Mouse (Mus musculus): ENCODE results near the gene Zfyve1. TPM values are rescaled to one million over a fixed set of nuclear protein-coding genes. Genes with fewer than 3 reads are reported as not detected.

Gene Zfyve1
- polyA plus RNA-seq, 1 experiment from 2014 or later = 7.6 TPM

GRCm38 (mm10) chr12:83602285-83602684, 5.3 kb upstream of the Zfyve1 start:
- H3K9ac ChIP-seq (ENCODE audit: low read length) = no peak overlapping the region
- no peak overlapping the region for H3K4me3 ChIP-seq (ENCODE audit: low read depth, low read length)
- 84% methylated on average over 5 of the region's 5 CpGs for WGBS
- DNase-seq (ENCODE audit: low spot score) (no peak), ATAC-seq (ENCODE audit: low FRiP score, low TSS enrichment) (no peak)
- no peaks in the 10 kb centered on the region for H3K4me1 ChIP-seq (replicated peaks; ENCODE audit: control insufficient read depth, insufficient read depth)
- TF ChIP-seq CTCF (IDR thresholded peaks at IDR 0.05; ENCODE audit: low read depth) = no peak
- H3K27me3 ChIP-seq (ENCODE audit: control insufficient read depth, insufficient read depth, low read length) = no peaks in the 10 kb centered on the region
- H3K36me3 ChIP-seq (ENCODE audit: control insufficient read depth, insufficient read depth, low read length) = no peaks in the 10 kb centered on the region
- no peaks in the 10 kb centered on the region for H3K9me3 ChIP-seq (ENCODE audit: control insufficient read depth, low read length)
- H3K27ac ChIP-seq (replicated peaks) = no peak overlapping the region
- H3K4me2 ChIP-seq (replicated peaks; ENCODE audit: low read depth) = no peak overlapping the region

GRCm38 (mm10) chr12:83597881-83598280, 859 bp upstream of the Zfyve1 start:
- no peaks in the 10 kb centered on the region for H3K27me3 ChIP-seq (ENCODE audit: control insufficient read depth, insufficient read depth, low read length)
- H3K9me3 ChIP-seq (ENCODE audit: control insufficient read depth, low read length) = no peaks in the 10 kb centered on the region
- no peaks in the 10 kb centered on the region for H3K36me3 ChIP-seq (ENCODE audit: control insufficient read depth, insufficient read depth, low read length)
- TF ChIP-seq EP300 (optimal IDR thresholded peaks at IDR 0.05) (no peak), CTCF (IDR thresholded peaks at IDR 0.05; ENCODE audit: low read depth) (no peak)
- ATAC-seq (ENCODE audit: low FRiP score, low TSS enrichment) = no peak
- no peak overlapping the region for H3K9ac ChIP-seq (ENCODE audit: low read length)
- no peak for DNase-seq (ENCODE audit: low spot score)
- H3K4me3 ChIP-seq (ENCODE audit: low read depth, low read length) = no peak overlapping the region
- H3K4me2 ChIP-seq (replicated peaks; ENCODE audit: low read depth) = no peak overlapping the region
- H3K4me1 ChIP-seq (replicated peaks; ENCODE audit: control insufficient read depth, insufficient read depth) = no peaks in the 10 kb centered on the region
- WGBS = 73% methylated on average over 2 of the region's 2 CpGs
- H3K27ac ChIP-seq (replicated peaks) = no peak overlapping the region

- DNase-seq (ENCODE audit: low spot score) = no peak
- no peaks in the 10 kb centered on the region for H3K4me1 ChIP-seq (replicated peaks; ENCODE audit: control insufficient read depth, insufficient read depth)
Measured at GRCm38 (mm10) chr12:83596191-83596954, 649 bp downstream of the Zfyve1 start.

GRCm38 (mm10) chr12:83594454-83595040, 2.5 kb downstream of the Zfyve1 start:
- TF ChIP-seq EP300 (optimal IDR thresholded peaks at IDR 0.05) = no peak
- no peak for TF ChIP-seq CTCF (IDR thresholded peaks at IDR 0.05; ENCODE audit: low read depth)
- Histone ChIP-seq H3K27ac (replicated peaks) (no peak overlapping the region), H3K4me1 (replicated peaks; ENCODE audit: control insufficient read depth, insufficient read depth) (no peaks in the 10 kb centered on the region), H3K4me3 (ENCODE audit: low read depth, low read length) (no peak overlapping the region), H3K9ac (ENCODE audit: low read length) (no peak overlapping the region), H3K36me3 (ENCODE audit: control insufficient read depth, insufficient read depth, low read length) (peaks cover 9% of the 10 kb centered on the region), H3K4me2 (replicated peaks; ENCODE audit: low read depth) (no peak overlapping the region), H3K9me3 (ENCODE audit: control insufficient read depth, low read length) (no peaks in the 10 kb centered on the region), H3K27me3 (ENCODE audit: control insufficient read depth, insufficient read depth, low read length) (no peaks in the 10 kb centered on the region)
- ATAC-seq (ENCODE audit: low FRiP score, low TSS enrichment) (no peak), DNase-seq (ENCODE audit: low spot score) (no peak)
- WGBS = 83% methylated on average over 9 of the region's 9 CpGs

More at GRCm38 (mm10) chr12:83596191-83596954, 649 bp downstream of the Zfyve1 start:
- Histone ChIP-seq H3K4me2 (replicated peaks; ENCODE audit: low read depth) (peak overlapping the region; percentile 70), H3K36me3 (ENCODE audit: control insufficient read depth, insufficient read depth, low read length) (0 out of 2 replicates have a peak, but pooled peaks cover 2% of the 10 kb centered on the region), H3K4me3 (ENCODE audit: low read depth, low read length) (peak overlapping the region; percentile 99), H3K27ac (replicated peaks) (peak overlapping the region; percentile 95), H3K9ac (ENCODE audit: low read length) (peak overlapping the region; percentile 98), H3K27me3 (ENCODE audit: control insufficient read depth, insufficient read depth, low read length) (no peaks in the 10 kb centered on the region), H3K9me3 (ENCODE audit: control insufficient read depth, low read length) (no peaks in the 10 kb centered on the region)
- no peak for TF ChIP-seq CTCF (IDR thresholded peaks at IDR 0.05; ENCODE audit: low read depth)
- TF ChIP-seq EP300 (optimal IDR thresholded peaks at IDR 0.05) = no peak
- no peak for ATAC-seq (ENCODE audit: low FRiP score, low TSS enrichment)
- WGBS = 2% methylated on average over 20 of the region's 20 CpGs

GRCm38 (mm10) chr12:83591754-83592501, 5.1 kb downstream of the Zfyve1 start:
- no peak overlapping the region for H3K4me2 ChIP-seq (replicated peaks; ENCODE audit: low read depth)
- H3K9ac ChIP-seq (ENCODE audit: low read length) = no peak overlapping the region
- no peak for TF ChIP-seq CTCF (IDR thresholded peaks at IDR 0.05; ENCODE audit: low read depth)
- TF ChIP-seq EP300 (optimal IDR thresholded peaks at IDR 0.05) = no peak
- H3K9me3 ChIP-seq (ENCODE audit: control insufficient read depth, low read length) = no peaks in the 10 kb centered on the region
- no peaks in the 10 kb centered on the region for H3K4me1 ChIP-seq (replicated peaks; ENCODE audit: control insufficient read depth, insufficient read depth)
- H3K27me3 ChIP-seq (ENCODE audit: control insufficient read depth, insufficient read depth, low read length) = no peaks in the 10 kb centered on the region
- H3K27ac ChIP-seq (replicated peaks) = no peak overlapping the region
- H3K4me3 ChIP-seq (ENCODE audit: low read depth, low read length) = no peak overlapping the region
- DNase-seq (ENCODE audit: low spot score) = no peak
- H3K36me3 ChIP-seq (ENCODE audit: control insufficient read depth, insufficient read depth, low read length) = peaks cover 17% of the 10 kb centered on the region
- 78% methylated on average over 8 of the region's 8 CpGs for WGBS
- no peak for ATAC-seq (ENCODE audit: low FRiP score, low TSS enrichment)

All from stomach, postnatal 0 days (tissue).